Mouse (Mus musculus): ENCODE measurements around the gene Myo1e. TPM values are rescaled to one million over a fixed set of nuclear protein-coding genes. Genes with fewer than 3 reads are reported as not detected.
"Not testable (repeated sequence)": the region's sequence is repeated elsewhere in the genome, so short reads cannot be mapped to it uniquely, and the experiment has no call there.

Myo1e gene
- polyA plus RNA-seq, 1 experiment from 2014 or later: 18.9 TPM

DNA sequence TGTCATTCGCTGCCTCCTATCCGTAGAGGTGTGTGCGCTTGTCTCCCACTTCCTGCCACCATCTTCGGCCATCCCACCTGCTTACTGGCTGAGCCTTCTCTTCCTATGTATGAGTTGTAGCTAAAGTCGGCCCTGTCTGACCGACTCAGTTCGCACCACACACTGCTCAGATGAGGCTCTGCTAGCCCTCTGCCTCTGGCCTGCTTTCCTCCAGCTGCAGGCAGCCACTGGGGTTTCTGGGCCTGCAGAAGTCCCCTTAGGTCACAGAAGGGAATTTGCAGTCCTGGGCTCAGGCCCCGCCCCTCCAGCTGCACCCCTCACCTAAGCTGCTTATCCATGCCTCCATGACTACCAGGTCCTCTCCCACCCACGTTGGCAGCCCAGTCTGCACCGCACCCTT is 39.3 kb downstream of the Myo1e start:
- Histone ChIP-seq H3K36me3 (no peaks in the 10 kb centered on the region), H3K4me1 (peaks cover 35% of the 10 kb centered on the region), H3K27me3 (ENCODE audit: low read depth, poor library complexity, severe bottlenecking) (no peaks in the 10 kb centered on the region), H3K4me3 (no peak overlapping the region), H3K9me3 (replicated peaks) (no peaks in the 10 kb centered on the region), H3K27ac (no peak overlapping the region)
- WGBS: 74% methylated on average over 10 of the region's 10 CpGs
- DNase-seq (ENCODE audit: low spot score): no peak

DNA sequence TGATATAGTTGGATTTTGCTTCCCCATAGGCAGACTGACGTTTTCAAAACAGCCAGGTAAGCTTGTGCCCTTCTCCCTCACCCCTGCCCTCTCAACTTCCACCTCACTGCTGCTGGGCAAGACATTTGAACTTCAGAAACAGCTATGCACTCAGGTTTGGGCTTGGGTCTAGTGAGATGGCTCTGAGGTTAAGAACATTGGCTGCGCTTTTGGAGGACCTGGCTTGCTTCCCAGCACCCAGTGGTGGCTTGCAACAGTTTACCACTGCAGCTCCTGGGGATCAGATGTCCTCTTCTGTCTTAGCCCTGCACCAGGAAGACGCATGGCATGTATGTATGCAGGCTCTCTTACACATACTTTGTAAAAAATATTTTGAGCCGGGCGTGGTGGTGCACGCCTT is 40.9 kb downstream of the Myo1e start:
- WGBS: 92% methylated on average over 6 of the region's 6 CpGs
- peaks cover 24% of the 10 kb centered on the region for H3K4me1 ChIP-seq
- H3K4me3 ChIP-seq: no peak overlapping the region
- H3K9me3 ChIP-seq (replicated peaks): no peaks in the 10 kb centered on the region
- H3K27me3 ChIP-seq (ENCODE audit: low read depth, poor library complexity, severe bottlenecking): no peaks in the 10 kb centered on the region
- no peaks in the 10 kb centered on the region for H3K36me3 ChIP-seq
- no peak for DNase-seq (ENCODE audit: low spot score)
- H3K27ac ChIP-seq: no peak overlapping the region

DNA sequence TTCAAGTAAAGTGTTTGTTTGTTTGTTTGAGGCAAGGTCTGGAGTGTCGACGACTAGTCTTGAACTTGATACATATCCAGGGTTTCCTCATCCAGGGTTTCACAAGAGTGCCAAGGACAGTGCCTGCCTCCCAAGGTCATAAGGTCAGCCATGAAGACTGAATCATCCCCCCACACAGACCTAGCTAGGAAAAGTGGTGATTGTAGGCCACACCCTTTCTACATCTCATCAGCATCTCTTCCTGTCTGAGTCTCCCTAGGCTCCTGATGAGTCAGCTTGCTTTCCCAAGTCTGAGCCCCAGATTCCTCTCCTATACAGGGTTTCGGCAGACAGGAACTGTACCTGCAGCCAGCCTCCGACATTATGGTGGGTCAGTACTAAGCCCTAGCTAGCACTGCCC is 41.7 kb downstream of the Myo1e start:
- H3K4me3 ChIP-seq: no peak overlapping the region
- no peak for DNase-seq (ENCODE audit: low spot score)
- H3K36me3 ChIP-seq: no peaks in the 10 kb centered on the region
- no peak overlapping the region for H3K27ac ChIP-seq
- no peaks in the 10 kb centered on the region for H3K27me3 ChIP-seq (ENCODE audit: low read depth, poor library complexity, severe bottlenecking)
- 85% methylated on average over 4 of the region's 4 CpGs for WGBS
- no peaks in the 10 kb centered on the region for H3K9me3 ChIP-seq (replicated peaks)
- peaks cover 24% of the 10 kb centered on the region for H3K4me1 ChIP-seq

DNA sequence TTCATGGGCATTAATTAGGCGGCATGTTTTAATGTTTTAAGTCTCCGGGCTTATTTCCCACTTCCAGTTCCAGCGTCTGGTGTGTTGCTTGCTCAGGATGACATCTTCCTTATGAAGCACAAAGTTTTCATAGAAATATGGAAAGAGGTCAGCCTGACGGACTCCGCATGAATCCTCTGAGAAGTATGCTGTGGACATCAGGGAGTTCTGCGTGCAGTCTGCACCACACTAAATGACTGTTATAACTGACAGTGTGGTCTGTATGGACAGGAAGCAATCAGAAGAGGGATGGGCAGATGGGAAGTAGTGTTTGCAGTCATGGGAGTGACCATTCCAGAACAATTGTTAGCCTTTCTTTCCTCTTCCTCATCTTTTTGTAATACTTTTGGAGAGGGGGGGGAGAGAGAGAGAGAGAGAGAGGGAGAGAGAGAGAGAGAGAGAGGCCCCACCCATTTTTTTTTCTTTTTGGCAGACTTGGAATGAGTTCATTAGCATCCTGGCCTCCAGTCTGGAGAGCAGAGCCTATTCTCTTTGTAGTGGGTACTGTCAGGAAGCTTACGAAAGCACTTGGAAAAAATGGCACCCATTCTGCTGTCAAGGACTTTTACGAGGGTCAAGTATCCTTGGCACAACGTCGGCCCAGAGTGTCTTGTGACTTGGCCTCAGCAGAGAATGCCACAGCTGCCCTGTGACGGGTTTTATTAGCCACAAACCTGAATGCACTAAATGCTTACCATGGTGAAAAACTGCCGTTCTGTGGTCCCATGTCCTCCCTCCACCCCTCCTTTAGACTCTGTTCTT is 42.9 kb downstream of the Myo1e start:
- no peaks in the 10 kb centered on the region for H3K27me3 ChIP-seq (ENCODE audit: low read depth, poor library complexity, severe bottlenecking)
- no peaks in the 10 kb centered on the region for H3K36me3 ChIP-seq
- WGBS: 64% methylated on average over 12 of the region's 12 CpGs
- no peak overlapping the region for H3K27ac ChIP-seq
- H3K4me1 ChIP-seq: peaks cover 24% of the 10 kb centered on the region
- no peak overlapping the region for H3K4me3 ChIP-seq
- no peak for DNase-seq (ENCODE audit: low spot score)
- H3K9me3 ChIP-seq (replicated peaks): no peaks in the 10 kb centered on the region

DNA sequence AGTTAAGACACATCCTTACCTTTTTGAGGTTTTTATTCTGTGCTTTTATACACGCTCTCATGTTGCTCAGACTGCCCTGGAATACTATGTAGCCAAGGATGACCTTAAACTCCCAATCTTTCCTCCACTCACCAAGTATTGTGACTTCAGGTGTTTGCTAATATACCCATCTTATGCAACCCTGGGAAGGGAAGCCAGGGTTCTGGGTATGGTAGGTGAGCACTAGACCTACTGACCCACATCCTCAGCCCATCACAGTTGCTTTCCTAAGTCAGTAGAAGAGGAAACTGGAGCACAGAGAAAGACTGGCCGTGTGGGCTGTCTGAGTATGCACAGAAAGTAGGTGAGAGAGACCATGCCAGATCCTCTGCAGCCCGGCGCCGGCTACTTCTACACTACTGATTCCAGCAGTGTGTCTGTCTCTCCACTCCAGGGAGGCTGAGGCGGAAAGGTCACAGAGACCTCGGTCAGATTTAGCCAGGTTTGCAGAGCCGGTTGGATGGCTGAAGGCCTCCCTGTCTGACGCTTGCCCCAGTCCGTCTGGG is 44.4 kb downstream of the Myo1e start:
- peaks cover 19% of the 10 kb centered on the region for H3K4me1 ChIP-seq
- no peaks in the 10 kb centered on the region for H3K27me3 ChIP-seq (ENCODE audit: low read depth, poor library complexity, severe bottlenecking)
- no peak for DNase-seq (ENCODE audit: low spot score)
- H3K36me3 ChIP-seq: no peaks in the 10 kb centered on the region
- WGBS: 91% methylated on average over 10 of the region's 10 CpGs
- no peak overlapping the region for H3K27ac ChIP-seq
- no peak overlapping the region for H3K4me3 ChIP-seq
- H3K9me3 ChIP-seq (replicated peaks): no peaks in the 10 kb centered on the region

DNA sequence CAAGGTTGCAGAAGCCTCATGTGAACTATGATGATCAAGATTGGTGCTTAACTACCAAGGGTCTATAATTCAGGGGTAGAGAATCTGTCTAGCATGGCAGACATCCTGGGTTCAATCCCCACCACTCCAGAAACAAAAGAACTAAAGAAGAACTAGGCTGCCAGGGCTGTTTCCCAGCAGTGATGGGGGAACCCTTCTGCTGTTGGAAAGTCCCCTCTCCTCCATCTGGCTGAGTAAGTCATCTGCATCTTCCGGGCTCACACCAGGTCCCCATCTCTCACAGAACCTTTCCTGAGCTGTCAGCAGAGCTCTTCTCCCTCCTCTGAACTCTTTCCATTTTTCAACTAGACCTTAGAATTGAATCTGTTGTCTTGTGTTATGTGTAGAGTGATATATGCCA is 45.9 kb downstream of the Myo1e start:
- H3K27me3 ChIP-seq (ENCODE audit: low read depth, poor library complexity, severe bottlenecking): no peaks in the 10 kb centered on the region

DNA sequence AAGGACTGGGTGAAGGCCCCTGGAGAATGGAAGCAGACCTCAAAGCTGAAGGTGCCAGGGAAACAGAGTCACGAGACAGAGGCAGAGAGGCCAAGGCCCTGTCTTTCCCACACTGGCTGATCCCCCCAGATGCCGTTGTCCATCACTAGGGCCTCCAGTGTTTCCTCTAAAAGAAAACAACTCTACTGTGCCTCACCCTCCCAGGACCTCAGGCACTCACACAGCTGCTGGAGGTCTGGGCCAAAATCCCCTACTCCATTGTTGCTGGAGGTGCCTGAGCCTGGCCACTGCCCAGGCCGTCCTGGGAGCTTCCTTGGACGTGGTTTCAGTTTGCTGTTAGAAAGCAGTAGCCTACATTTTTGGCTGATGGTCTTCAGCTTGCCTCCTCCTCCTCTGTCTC is 47.9 kb downstream of the Myo1e start:
- Histone ChIP-seq H3K9me3 (replicated peaks) (no peaks in the 10 kb centered on the region), H3K4me1 (peaks cover 30% of the 10 kb centered on the region), H3K27me3 (ENCODE audit: low read depth, poor library complexity, severe bottlenecking) (no peaks in the 10 kb centered on the region), H3K36me3 (no peaks in the 10 kb centered on the region), H3K4me3 (no peak overlapping the region), H3K27ac (no peak overlapping the region)
- WGBS: 89% methylated on average over 4 of the region's 4 CpGs
- no peak for DNase-seq (ENCODE audit: low spot score)

More for the DNA sequence above, 45.9 kb downstream of the Myo1e start:
- DNase-seq (ENCODE audit: low spot score): no peak
- peaks cover 30% of the 10 kb centered on the region for H3K4me1 ChIP-seq
- H3K4me3 ChIP-seq: no peak overlapping the region
- no peaks in the 10 kb centered on the region for H3K36me3 ChIP-seq
- H3K27ac ChIP-seq: no peak overlapping the region
- no peaks in the 10 kb centered on the region for H3K9me3 ChIP-seq (replicated peaks)
- WGBS: 94% methylated on average over 1 of the region's 1 CpGs

DNA sequence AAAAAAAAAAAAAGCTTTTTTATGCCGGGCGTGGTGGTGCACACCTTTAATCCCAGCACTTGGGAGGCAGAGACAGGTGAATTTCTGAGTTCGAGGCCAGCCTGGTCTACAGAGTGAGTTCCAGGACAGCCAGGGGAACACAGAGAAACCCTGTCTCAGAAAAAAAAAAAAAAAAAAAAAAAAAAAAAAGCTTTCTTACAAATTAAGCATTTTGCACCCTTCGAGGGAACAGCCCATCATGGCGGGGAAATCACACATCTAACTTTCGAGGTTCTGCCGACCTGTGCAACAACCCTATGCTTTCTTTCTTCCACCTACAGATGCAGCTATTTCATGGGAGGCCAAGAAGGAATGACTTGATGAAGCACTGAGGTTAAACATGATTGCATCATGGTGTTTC is 48.9 kb downstream of the Myo1e start:
- H3K27me3 ChIP-seq (ENCODE audit: low read depth, poor library complexity, severe bottlenecking); H3K9me3 ChIP-seq (replicated peaks); H3K36me3 ChIP-seq; H3K4me3 ChIP-seq; DNase-seq (ENCODE audit: low spot score); H3K27ac ChIP-seq: not testable (repeated sequence)
- H3K4me1 ChIP-seq: peaks cover 35% of the 10 kb centered on the region
- WGBS: 94% methylated on average over 7 of the region's 7 CpGs

DNA sequence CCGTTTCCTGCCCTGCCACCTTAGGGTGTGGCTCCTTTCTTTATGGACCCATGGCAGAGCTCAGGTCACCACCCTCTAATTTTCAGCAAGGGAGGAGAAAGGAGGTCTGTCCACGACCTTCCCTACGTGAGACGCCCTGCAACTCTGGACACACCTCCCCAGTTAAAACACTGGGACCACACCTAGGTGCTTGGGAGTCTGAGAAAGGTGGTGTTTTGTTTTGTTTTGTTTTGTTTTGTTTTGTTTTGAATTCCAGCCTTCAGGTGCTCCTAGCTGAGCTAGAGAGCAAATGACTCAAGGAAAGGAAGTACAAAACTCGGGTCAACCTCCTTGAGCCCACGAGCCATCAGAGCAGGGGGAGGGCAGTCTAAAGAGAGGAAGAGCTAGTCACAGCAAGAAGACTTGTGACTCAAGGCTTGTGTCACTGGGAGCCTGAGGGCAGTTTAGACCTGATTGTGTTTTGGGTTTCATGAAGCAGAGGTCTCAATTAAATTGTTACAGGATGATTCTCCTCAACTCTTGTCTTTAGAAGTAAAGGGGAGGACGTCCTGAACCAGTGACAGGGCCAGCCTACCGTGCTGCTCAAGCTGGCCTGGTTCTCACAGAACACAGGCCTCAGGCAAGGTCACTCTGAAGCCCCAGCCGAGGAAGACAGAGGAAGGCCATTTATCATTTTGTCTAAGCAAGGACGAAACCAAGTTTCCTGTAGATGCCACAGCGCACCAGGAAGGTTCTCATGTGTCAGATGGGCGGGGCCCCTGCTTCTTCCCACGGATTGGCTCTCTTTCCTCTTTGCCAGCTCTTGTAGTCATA is 50.3 kb downstream of the Myo1e start:
- Histone ChIP-seq H3K27ac (peak overlapping the region; percentile 27; the same call in 1 of the 2 replicates), H3K9me3 (replicated peaks) (no peaks in the 10 kb centered on the region), H3K36me3 (no peaks in the 10 kb centered on the region), H3K4me3 (peak overlapping the region; percentile 20; the same call in 1 of the 2 replicates), H3K4me1 (peaks cover 44% of the 10 kb centered on the region), H3K27me3 (ENCODE audit: low read depth, poor library complexity, severe bottlenecking) (no peaks in the 10 kb centered on the region)
- 34% methylated on average over 13 of the region's 13 CpGs for WGBS
- DNase-seq (ENCODE audit: low spot score): peak; percentile 76

DNA sequence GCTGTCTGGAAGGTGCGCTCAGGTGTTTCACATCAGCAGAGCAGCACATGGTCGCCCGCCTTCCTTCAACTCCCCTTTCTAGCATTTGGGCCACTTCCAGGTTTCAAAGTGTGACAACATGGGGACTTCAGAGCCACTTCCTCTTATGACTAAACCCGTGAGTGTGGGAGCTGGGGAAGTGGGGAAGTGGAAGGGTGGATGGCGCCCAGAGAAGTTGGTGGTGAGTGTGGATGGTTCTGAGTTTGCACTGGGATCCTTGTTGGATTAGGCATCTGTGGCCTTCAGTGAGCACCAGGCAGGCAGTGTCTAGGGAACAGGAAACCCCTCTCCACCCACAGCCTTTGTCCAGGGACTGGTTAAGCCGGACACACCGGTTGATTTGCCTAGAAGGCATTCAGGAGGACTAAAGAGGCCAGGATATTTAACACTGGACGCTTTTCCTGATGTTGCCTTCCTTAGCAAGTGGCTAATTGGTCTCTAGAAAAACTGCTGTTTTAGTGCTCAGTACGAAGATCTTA is 53.2 kb downstream of the Myo1e start:
- no peaks in the 10 kb centered on the region for H3K36me3 ChIP-seq
- no peaks in the 10 kb centered on the region for H3K9me3 ChIP-seq (replicated peaks)
- no peaks in the 10 kb centered on the region for H3K27me3 ChIP-seq (ENCODE audit: low read depth, poor library complexity, severe bottlenecking)
- 54% methylated on average over 9 of the region's 9 CpGs for WGBS
- no peak for DNase-seq (ENCODE audit: low spot score)
- H3K4me3 ChIP-seq: no peak overlapping the region
- H3K27ac ChIP-seq: peak overlapping the region; percentile 53
- peaks cover 61% of the 10 kb centered on the region for H3K4me1 ChIP-seq

DNA sequence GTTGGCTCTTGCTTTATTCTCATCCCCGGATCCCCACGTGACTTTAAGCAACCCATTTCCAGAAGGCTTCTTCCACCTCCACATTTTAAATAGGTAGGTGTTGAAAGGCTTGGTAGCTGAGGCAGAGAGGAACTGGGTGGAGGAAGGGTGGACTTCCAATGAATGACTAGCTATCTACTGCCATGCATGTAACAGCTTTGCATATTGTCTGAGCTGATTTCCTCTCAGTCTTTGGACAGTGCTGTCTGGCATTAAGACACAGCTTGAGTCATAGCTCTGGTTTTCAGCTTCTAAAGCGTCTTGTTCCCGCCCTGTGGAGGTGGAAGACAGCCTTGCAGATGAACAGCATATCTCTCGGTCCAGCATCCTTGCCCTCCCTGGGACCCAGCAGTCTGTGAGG is 54.5 kb downstream of the Myo1e start:
- WGBS: 81% methylated on average over 5 of the region's 5 CpGs
- no peaks in the 10 kb centered on the region for H3K36me3 ChIP-seq
- no peaks in the 10 kb centered on the region for H3K9me3 ChIP-seq (replicated peaks)
- peaks cover 61% of the 10 kb centered on the region for H3K4me1 ChIP-seq
- no peak overlapping the region for H3K4me3 ChIP-seq
- no peak overlapping the region for H3K27ac ChIP-seq
- H3K27me3 ChIP-seq (ENCODE audit: low read depth, poor library complexity, severe bottlenecking): no peaks in the 10 kb centered on the region
- DNase-seq (ENCODE audit: low spot score): no peak

DNA sequence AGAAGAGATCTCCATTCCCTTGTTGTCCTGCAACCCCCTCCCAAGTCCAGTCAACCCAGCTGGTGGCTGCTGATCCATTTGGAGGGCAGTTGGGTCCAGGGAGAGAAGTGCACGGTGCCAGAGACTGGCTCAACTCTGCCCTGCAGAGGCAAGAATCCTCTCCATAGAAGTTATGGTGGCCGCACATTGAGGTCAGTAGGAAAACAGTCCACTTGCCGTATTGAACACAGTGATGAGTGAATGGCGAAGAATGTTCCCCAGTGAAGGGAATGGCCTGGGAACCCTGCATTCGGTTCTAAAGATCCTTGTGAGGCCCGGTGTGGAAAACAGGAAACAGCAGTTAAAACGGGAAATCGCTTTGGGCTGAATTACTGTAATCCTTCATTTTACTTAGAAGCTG is 56.0 kb downstream of the Myo1e start:
- Histone ChIP-seq H3K27ac (peak overlapping the region; percentile 53), H3K4me1 (peaks cover 49% of the 10 kb centered on the region), H3K36me3 (no peaks in the 10 kb centered on the region), H3K4me3 (no peak overlapping the region), H3K27me3 (ENCODE audit: low read depth, poor library complexity, severe bottlenecking) (no peaks in the 10 kb centered on the region), H3K9me3 (replicated peaks) (no peaks in the 10 kb centered on the region)
- 71% methylated on average over 8 of the region's 8 CpGs for WGBS
- DNase-seq (ENCODE audit: low spot score): no peak

DNA sequence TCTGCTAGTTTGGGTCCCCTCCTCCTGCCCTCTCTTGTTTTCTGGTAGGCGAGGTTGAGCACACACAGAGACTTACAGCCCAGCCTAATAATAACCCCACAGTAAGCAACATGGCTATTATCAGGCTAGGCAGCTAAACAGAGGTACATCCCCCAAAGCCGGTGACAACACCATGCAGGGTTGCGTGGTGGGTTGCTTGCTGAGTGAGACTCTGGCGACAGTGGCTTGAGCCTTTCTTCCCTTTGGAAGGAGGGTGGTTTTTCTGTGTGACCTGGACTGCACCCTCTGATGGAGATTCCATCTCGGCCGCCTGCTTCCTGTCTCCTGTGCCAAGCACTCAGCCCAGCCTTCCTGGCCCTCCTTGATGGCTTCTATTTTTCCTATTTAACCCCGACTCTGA is 56.6 kb downstream of the Myo1e start:
- Histone ChIP-seq H3K9me3 (replicated peaks) (no peaks in the 10 kb centered on the region), H3K4me1 (peaks cover 43% of the 10 kb centered on the region), H3K4me3 (no peak overlapping the region), H3K27ac (peak overlapping the region; percentile 53; the same call in 1 of the 2 replicates), H3K27me3 (ENCODE audit: low read depth, poor library complexity, severe bottlenecking) (no peaks in the 10 kb centered on the region), H3K36me3 (no peaks in the 10 kb centered on the region)
- 62% methylated on average over 7 of the region's 7 CpGs for WGBS
- no peak for DNase-seq (ENCODE audit: low spot score)

All from limb, embryonic 10.5 days (tissue).